Mouse (Mus musculus) gastrocnemius, postnatal 14 days (tissue): ENCODE measurements around the gene Antxr1. TPM values are rescaled to one million over a fixed set of nuclear protein-coding genes. Genes with fewer than 3 reads are reported as not detected.
A peak's percentile ranks its signal among the peaks of the same experiment; 100 is the strongest.

Source experiments
- DNase-seq: peaks from one replicate; pipeline ENCODE4 v3.0.0; 2021; ENCODE audit warnings: mixed read lengths
- intact Hi-C: fragments of 180-260 bp; cut with DNase I; formaldehyde crosslinking; loops from one replicate; pipeline ENCODE4 v1.15.1; 2025; ENCODE audit warnings: low total_unique reads
- total RNA-seq, 2 experiments: library from RNA; stranded (reverse); gene quantifications; 2 replicates each; pipeline ENCODE4 v1.2.3; 2021

The Antxr1 gene
- total RNA-seq, 2 experiments from 2014 or later: 26.6 to 37.9 TPM

DNA sequence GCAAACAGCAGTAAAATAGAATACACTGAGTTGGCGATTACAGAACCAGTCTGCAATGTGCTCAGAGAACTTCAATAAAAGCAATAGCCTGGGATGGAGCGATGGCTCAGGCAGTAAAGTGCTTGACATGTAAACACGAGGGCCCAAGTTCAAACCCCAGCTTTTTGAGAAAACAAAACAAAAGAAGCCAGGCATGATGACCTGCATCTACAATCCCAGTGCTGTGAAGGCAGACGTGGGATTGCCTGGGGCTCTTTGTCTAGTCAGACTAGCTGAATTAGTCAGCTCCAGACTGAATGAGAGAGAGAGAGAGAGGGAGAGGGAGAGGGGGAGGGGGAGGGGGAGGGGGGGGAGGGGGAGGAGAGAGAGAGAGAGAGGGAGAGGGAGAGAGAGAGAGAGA lies 33.6 kb downstream of the Antxr1 start:
- no peak for DNase-seq
- intact Hi-C loops: no loop called here

DNA sequence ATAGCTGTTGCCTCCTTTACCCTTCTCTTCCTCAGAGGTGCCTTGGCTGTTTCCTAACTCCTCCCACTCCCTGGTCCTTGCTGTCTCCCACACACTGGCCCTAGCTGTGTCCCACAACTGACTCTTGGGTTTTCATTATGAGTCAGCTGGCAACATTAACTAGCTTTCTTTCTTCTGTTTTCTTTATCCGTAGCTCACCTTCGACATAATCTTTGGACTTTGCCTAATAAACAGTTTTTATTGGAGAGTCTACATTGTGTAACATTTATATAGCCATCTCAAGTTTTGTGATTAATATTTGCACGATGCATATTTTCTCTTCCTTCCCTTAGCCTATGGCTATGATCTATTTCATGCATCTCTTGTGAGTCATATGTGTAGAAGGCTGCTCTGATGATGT lies 40.7 kb downstream of the Antxr1 start:
- no peak for DNase-seq
- intact Hi-C loops: no loop called here

DNA sequence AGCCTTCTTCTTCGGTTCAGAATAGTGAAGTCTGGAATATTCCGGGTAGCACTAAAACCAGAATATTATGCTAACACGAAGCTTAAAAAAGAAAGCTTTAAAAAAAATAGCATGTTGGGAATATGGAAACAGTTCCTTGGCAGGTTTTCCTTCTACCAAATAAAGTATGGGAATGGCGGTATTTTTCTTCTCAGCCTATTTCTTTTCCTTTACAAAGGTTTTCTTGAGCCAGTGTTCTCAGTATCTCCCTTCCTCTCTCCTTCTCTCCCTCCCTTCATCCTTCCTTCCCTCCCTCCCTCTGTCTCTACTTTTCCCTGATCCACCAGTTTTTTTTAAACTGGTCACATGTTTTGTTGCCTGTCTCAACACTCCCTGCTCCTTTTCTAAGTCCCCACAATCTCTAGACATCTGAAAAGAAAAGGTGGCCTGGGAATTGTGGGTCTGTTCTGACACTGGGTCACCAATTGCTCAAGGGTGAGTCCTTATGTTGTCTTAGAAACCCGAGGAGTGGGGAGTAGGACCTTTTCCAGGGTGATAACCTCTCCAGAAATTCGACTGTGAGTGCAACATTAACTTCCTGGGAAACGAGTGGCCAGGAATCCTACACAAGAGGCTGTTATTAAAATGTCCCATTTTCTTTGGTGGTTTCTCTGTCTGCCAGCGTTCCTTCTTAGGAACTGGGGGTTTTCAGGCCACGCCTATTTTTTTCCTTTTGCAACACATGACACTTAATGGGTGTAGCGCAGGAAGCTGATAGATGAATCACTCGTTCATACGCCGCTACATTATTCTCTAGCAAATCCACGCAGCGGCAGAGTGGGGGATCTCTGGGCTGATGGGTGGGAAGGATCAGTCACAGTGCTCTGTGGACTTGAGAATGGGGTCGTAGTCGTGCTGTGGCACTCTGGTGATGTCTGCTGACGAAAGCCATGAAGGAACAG lies 42.4 kb downstream of the Antxr1 start:
- DNase-seq: no peak
- intact Hi-C loops: no loop called here

DNA sequence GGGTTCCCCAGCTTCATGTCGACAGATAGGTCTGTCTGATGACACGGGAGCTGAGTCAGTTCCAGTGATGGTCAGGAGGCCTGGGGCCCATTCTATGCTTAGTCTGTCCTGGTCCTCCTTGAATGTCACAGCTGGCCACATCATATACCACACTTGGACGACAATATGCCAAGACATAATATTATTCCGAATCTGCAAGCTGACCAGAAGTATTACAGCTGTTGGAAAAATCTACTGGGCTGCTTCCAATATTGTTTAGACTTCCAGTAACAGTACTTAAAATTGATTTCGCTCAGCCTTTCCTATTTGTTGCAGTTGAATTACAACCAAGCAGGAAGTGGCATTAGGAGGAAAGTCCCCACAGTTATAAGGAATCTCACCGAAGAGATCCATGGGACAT lies 48.4 kb downstream of the Antxr1 start:
- intact Hi-C loops: no loop called here
- DNase-seq: no peak

DNA sequence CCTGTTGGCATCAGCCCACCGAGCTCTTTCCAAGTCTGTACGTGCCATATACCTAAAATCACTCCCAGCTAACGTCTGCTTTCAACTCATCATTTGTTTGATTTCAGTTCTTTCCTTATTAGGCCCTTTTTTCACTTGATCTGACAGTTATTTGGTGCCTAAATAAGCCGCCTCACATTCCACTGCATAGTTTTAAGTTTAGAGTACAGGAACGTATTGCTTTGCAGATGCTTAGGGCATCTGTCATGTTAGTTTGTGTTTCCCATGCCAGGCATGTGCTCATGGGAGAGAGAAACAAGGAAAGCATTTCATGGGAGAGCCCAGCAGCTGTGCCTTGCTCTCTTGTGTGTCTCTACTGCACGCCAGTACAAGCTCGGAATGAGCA lies 50.3 kb downstream of the Antxr1 start:
- intact Hi-C loops: no loop called here
- DNase-seq: no peak

DNA sequence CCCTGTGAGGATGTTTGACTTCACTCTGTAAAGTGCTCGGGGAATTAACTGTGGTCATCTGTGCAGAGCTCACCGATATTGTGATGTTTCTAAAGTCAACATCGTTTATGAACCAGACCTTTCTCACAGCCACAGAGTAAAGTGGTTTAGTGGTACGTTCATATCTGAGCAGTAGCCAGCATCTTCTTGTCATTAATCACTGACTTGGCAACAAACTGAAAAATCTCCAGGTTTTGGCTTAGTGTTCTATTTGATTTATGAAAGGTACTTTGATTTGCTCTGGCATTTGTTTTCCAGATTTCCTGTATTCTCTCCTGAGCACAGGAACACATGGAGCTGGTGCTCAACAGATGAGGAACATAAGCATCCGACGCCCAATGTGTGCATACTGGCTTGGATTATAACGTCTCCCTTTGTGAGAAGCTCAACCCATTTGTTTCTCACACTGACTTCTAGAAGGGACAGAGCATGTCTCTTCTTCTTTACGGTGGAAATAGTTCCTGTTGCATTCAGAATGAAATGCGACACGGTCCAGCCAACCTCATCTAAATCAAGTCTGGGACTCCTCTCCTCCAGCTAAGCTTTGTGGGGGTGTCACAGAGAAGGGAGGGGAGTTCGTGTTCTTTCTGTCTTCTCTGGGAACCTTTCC lies 50.8 kb downstream of the Antxr1 start:
- intact Hi-C loops: no loop called here

DNA sequence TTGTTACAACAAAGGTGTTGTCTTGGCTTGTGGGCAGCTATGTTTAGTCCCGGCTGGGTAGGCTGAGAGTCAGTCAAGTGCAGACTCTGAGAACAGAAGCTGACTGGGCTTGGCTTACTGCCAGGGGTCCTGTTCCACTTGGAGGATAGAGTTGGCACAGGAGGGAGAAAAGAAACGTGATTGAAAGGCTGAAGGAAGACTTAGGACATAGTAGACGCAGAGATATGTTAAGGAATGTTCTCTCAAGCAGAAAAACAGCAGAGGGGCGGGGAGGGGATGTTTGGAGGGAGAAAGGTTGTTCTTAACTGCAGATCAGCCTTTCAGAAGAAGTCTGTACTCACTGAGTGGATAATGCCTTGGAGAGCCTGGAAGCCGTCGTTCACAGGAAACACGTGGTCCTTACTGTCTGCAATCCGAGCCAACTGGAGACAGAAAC lies 53.3 kb downstream of the Antxr1 start:
- intact Hi-C loops: no loop called here
- DNase-seq: peak; percentile 53

More for the DNA sequence above, 50.8 kb downstream of the Antxr1 start:
- no peak for DNase-seq

DNA sequence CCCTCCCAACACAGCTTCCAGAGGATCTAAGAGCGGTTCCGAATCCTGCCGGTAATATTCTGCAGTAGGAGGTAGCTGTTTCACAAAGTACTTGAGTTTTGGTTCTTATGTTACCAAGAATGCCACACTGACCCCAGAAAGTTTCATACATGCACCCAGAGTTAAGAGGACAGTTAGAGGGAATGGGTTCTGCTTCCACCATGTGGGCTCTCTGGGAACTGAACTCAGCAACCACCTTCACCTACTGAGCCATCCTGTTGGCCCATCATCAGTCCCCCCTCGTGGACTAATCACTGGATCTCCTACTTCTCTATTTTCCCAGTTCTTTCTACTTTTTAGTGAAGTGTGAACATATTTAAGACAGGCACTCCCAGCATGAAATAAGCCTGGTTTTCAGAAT lies 53.9 kb downstream of the Antxr1 start:
- intact Hi-C loops: no loop called here
- DNase-seq: no peak

DNA sequence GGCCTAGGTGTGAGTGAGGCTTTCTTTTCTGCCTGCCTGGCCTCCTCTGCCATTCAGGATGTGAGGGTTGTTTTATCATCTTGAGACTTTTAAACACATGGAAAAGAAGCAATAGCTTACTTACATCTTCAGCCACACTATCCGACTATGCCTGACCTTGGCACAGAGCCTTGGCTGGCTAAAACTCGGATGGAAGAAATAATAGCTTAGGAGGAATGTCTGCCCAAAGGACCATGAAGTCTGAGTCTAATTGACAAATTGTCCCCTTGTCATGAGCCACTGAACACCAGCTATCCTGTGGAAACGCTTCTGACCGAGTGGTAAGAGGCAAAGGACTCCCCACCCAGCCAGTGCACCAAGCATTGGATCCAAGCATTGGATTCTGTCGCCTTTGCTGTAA lies 57.5 kb downstream of the Antxr1 start:
- intact Hi-C loops: no loop called here
- DNase-seq: no peak

DNA sequence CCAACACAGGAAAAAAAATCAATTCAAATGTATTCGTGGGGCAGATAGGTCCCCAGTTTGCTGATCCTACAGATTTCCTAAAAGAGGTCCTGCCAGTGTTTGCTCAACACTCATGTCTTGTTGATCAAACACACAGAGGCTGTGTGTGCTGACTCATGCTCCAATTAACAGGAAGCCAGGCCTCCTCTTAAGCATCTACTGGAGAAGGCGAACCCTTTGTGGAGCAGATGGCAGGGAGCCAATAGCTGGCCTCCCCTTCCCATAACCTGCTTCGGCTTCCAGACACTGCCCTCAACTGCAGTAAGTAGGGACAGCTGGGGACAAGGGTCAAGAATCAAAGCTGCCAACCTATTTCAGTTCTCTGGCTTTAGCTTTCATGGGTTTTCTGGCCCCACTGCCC lies 58.1 kb downstream of the Antxr1 start:
- intact Hi-C loops: no loop called here
- DNase-seq: peak; percentile 44

DNA sequence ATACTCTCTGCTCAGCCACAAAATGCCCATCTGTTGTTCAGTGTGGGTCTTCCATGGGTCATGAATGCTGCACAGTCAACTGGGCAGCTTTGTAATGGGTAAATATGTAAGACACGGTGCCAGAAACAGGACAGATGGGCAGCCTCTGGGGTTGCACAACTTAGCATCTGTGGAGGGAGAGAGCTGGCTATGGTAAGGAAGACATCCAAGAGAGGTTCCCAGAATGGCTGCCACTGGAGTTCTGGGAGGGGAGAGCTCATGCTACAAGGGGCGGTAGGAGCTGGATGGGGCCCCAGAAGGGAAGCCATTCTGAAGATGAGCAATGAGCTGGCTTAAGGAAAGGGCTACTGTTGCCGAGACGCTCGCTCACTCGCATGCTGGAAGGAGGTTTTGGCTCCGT lies 58.7 kb downstream of the Antxr1 start:
- intact Hi-C loops: no loop called here

DNA sequence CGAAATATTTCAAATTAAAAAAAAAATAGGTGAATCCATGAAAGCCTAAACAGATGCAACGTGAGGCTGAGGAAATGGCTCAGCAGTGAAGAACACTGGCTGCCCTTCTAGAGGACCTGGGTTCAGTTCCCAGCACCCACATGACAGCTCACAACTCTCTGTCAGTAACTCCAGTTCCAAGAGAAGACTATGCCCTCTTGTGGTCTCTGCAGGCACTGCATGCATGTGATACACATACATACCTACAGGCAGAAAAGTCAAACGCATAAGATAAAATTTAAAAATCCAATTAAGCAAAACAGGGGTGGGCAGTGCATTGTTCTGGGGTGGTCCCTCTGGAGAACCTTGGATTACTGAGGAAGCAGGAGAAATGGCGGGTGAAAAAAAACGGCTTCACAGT lies 60.8 kb downstream of the Antxr1 start:
- no peak for DNase-seq
- intact Hi-C loops: loop anchor here (5.0 kb wide), 1 partner anchor 47 kb away; no protein-coding TSS in a partner anchor

More for the DNA sequence above, 58.7 kb downstream of the Antxr1 start:
- DNase-seq: peak; percentile 53

DNA sequence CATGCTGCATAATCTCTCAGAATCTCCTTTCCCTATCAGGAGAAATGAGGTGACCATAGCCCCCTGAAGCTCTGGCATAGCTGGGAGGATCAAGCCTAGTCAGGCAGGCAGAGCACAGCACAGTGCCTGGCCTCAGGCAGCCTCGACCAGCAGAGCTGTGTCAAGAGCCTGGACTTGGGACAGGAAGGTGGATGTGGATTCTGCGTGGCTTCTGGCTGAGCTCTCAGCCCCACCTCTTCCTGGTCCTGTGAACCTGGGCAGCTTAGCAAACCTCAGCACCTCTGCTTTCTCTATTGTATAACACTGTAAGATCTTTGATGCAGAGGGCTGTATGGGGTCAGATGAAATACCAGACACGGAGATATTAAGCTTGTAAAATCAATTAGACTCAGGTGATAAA lies 61.8 kb downstream of the Antxr1 start:
- no peak for DNase-seq
- intact Hi-C loops: loop anchor here (5.0 kb wide), 1 partner anchor 46 kb away; no protein-coding TSS in a partner anchor

DNA sequence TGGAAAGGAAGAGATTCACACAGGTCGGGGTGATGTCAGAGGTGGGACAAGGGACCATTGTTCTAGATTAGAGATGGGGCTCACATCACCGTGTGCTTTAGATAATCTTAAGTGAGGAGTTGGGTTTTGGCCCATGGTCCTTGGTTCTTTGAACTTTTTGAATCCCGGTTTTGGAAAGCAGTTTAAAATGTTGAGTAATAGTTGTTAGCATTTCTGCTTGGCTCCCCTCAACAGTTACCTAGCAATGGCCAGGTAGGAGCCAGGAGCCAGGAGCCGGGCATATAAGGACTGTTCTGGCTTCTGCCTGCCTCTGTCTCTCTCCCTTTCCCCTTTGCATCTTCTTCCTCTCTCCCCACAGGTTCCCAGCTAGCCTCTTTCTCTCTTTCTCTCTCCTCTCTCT lies 62.5 kb downstream of the Antxr1 start:
- intact Hi-C loops: loop anchor here (5.0 kb wide), 1 partner anchor 46 kb away; no protein-coding TSS in a partner anchor
- DNase-seq: no peak

DNA sequence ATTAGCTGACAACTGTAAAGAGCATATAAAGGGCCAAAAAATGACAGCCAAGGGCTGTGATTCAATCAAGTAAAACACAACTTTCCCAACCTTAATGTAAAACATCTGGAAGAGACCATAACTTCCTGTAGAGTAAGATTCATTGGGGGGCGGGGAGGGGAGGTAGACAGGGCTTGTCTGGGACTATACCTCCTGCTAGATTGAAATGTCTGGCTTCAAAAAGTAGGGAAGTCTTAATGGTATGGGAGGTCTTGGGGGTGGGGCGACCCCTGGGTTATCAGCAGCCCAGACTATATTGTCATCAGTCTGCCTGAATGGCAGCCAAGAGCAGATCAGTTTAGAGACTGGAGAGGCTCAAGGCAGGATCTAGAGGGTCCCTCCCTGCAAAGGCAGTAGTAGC lies 63.4 kb downstream of the Antxr1 start:
- intact Hi-C loops: loop anchor here (5.0 kb wide), 1 partner anchor 45 kb away; no protein-coding TSS in a partner anchor
- no peak for DNase-seq

DNA sequence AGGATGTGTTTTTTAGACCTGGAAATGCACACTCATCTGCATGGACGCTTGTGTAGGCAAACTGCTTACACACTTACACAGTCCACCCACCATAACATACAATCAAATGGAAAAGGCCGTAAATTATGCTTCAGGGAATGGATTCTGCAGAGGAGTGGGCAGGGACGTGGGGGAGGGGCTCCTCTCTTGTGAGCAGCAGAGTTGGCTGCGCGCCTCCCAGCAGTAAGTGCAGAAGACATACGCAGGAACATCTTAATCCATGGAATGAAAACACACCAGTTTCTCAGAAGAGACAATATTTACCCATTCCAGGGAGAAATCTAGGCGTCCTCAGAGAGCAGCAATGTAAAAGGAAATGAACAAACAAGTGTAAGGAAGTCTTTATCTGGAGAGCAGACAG lies 65.2 kb downstream of the Antxr1 start:
- no peak for DNase-seq
- intact Hi-C loops: loop anchor here (5.0 kb wide), 1 partner anchor 43 kb away; no protein-coding TSS in a partner anchor

DNA sequence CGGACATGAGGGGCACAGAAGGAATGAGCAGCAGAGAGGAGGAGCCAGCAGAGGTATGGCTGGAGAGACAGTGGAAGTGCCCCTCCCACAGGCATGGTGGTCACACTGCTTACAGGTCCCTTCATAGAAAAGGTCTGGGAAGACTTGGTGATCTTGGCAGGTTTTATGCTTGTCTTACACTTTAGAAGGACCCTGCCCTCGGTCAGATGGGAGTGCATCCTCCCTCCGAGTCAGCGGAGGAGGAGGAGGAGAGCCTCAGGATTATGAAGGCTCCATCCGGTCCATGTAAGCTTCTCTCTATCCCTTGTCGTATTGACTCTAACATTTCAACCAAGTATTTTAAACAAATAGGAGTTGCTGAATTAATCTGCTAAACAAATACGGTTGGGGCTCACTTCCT lies 65.7 kb downstream of the Antxr1 start:
- no peak for DNase-seq
- intact Hi-C loops: loop anchor here (5.0 kb wide), 1 partner anchor 43 kb away; no protein-coding TSS in a partner anchor

DNA sequence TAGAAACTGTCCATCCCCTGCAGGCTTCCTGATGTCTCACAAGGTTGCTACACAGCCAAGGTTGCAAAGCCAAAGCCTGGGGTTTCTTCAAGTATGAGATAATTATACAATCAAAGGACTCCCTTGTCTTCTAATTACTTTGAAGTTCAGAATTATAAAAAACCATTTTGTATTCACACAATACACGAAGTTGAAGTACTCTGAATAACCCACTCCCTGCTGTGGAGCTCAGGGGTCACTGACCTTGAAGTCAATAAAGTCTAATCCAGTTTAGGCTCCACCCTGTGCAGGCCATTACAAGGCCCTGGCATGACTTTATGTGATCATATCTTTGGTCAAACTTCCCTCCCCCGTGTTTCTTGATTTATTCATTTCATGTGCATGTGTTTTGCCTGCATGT lies 73.0 kb downstream of the Antxr1 start:
- no peak for DNase-seq
- intact Hi-C loops: no loop called here

DNA sequence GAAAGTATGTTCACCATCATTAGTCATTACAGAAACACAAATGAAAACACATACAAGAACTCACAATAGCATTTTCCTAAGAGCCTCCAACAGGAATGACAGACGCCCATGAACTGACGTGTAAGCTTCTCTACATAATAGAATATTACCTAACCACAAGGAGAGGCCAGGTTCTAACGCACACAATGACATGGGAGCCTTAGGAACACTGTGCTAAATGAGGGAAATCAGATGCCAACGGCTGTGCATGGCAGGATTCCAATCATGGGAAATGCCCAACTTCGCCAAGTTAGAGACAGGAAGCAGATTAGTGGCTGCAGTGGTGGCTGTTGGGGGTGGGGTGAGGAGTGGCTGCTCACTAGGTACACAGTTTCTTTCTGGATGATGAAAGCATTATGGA lies 76.6 kb downstream of the Antxr1 start:
- intact Hi-C loops: no loop called here
- DNase-seq: peak; percentile 13

DNA sequence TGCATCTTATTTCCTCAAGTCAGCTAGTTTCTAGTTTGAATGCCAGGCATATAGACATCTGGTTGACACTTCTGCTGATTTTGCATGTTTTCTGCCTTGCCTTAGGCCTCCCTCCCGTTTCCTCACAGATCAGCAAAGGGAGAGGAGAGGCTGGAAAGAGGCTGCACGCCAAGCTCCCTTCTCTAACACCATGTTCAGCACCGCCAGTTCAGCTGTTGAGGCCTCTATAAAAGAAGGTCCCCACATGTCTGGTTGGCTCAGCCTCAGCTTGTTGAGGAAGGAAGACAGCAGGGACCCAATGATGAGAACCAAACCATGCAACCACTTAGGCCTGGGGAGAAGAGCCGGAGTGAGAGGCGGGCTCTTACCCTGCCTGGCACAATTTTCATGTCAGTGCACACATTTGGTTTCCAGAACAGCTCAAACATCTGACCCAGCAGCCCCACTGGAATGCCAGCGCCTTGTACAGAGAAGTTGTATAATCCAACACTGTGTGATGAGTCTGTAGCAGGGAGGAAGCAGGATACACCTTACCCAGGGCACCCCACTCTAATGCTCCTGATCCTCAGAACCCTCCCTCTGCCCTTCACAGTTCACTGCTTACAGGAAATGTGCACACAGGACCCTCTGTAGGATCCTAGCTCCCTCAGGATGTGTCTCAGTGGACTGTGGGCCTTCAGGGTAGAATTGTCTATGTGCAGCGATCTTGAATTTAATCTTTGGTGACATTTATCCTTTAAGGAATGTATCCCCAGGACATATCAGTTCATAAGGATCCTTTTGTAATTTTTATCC lies 77.4 kb downstream of the Antxr1 start:
- intact Hi-C loops: no loop called here
- peak; percentile 36 for DNase-seq
